Mouse (Mus musculus) kidney, embryonic 15.5 days (tissue): ENCODE measurements around the gene Lgals3bp. TPM values are rescaled to one million over a fixed set of nuclear protein-coding genes. Genes with fewer than 3 reads are reported as not detected.
"Not testable (repeated sequence)": the region's sequence is repeated elsewhere in the genome, so short reads cannot be mapped to it uniquely, and the experiment has no call there.

Experiments used
- ATAC-seq: fragments of 200-750 bp; cut with Nextera tagmentation; replicated peaks from 2 replicates; pipeline ENCODE4 v1.8.0; 2017; ENCODE audit warnings: moderate TSS enrichment; ENCODE audit not compliant: low FRiP score
- H3K27ac ChIP-seq: fragments of 300-500 bp; sonication (generic); 2 replicates; pipeline ENCODE4 v1.5.1; 2015; ENCODE audit warnings: mild to moderate bottlenecking, inconsistent platforms
- H3K27me3 ChIP-seq: fragments of 300-500 bp; sonication (generic); 2 replicates; pipeline ENCODE4 v1.6.1; 2015; ENCODE audit warnings: inconsistent platforms
- H3K36me3 ChIP-seq: fragments of 300-500 bp; sonication (generic); 2 replicates; pipeline ENCODE4 v1.6.1; 2015; ENCODE audit warnings: inconsistent platforms
- H3K4me1 ChIP-seq: fragments of 300-500 bp; sonication (generic); 2 replicates; pipeline ENCODE4 v1.6.1; 2015; ENCODE audit warnings: inconsistent platforms
- H3K4me2 ChIP-seq: fragments of 300-500 bp; sonication (generic); 2 replicates; pipeline ENCODE4 v1.6.1; 2015; ENCODE audit warnings: moderate library complexity, mild to moderate bottlenecking, inconsistent platforms
- H3K4me3 ChIP-seq: fragments of 300-500 bp; sonication (generic); replicated peaks from 2 replicates; pipeline ENCODE4 v1.5.1; 2015; ENCODE audit warnings: mild to moderate bottlenecking, inconsistent platforms
- H3K9ac ChIP-seq: fragments of 300-500 bp; sonication (generic); 2 replicates; pipeline ENCODE4 v1.6.1; 2015; ENCODE audit warnings: mild to moderate bottlenecking, inconsistent platforms
- H3K9me3 ChIP-seq: fragments of 300-500 bp; sonication (generic); replicated peaks from 2 replicates; pipeline ENCODE4 v1.6.1; 2016; ENCODE audit warnings: inconsistent platforms
- WGBS: fragments of 180-500 bp; shearing (Covaris S2); methylation state at CpG from one replicate; pipeline ENCODE4 v1.1.7; 2015; ENCODE audit warnings: mixed read lengths; 5-methylcytosine and 5-hydroxymethylcytosine counted together
- polyA plus RNA-seq: library from polyadenylated mRNA; unstranded; fragments of >200 nt; fragmentation: Nextera tagmentation; extraction: Ambion mirVana; gene quantifications from 2 replicates; pipeline ENCODE4 v1.2.1, GENCODE M21; 2015

The Lgals3bp gene
- polyA plus RNA-seq, 1 experiment from 2014 or later, result 18.2 TPM

DNA sequence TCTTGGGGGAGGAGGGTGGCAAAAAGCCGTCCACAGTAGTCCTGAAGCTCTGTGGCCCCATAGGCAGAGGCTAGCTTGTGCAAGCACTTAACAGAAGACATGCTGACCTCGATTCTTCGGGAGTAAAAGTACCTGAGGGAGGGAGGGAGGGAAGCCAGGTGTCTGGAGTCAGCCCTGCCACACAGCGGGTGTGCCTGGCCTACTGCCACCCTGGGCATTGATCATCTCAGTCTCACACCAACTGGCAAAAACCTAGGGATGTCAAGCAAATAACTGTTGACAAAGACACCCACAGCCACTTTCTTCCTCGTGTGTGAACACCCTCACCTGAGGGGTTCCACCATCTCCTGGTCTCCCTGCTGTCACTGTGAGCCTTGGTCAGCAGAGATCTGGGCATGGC, 7.9 kb downstream of the Lgals3bp start:
- Histone ChIP-seq H3K27ac (no peak overlapping the region), H3K27me3 (no peaks in the 10 kb centered on the region), H3K9ac (no peak overlapping the region), H3K9me3 (no peaks in the 10 kb centered on the region), H3K4me1 (peaks cover 6% of the 10 kb centered on the region; the same call in 1 of the 2 replicates), H3K4me2 (no peak overlapping the region), H3K36me3 (0 out of 2 replicates have a peak, but pooled peaks cover 7% of the 10 kb centered on the region), H3K4me3 (no peak overlapping the region)
- ATAC-seq, result no peak
- WGBS, result 68% methylated on average over 5 of the region's 5 CpGs

DNA sequence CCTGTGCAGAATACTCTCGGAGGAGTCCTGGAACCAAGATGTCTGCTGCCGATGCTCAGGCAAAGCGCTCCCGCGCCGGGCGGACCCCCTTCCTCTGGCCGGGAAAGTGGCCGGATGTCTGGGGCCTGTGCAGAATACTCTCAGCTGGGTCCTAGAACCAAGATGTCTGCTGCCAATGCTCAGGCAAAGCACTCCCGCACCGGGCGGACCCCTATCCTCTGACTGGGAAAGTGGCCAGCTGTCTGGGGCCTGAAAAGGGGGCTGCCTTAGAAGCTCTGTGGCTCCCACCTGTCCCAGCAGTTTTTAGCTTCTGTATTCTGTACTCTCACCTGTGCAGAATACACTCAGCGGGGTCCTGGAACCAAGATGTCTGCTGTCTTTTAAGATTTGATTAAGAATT, 14.1 kb downstream of the Lgals3bp start:
- ATAC-seq, H3K36me3 ChIP-seq, H3K9ac ChIP-seq, H3K4me2 ChIP-seq, H3K4me1 ChIP-seq, H3K27me3 ChIP-seq, H3K9me3 ChIP-seq, H3K4me3 ChIP-seq, H3K27ac ChIP-seq: not testable (repeated sequence)
- 91% methylated on average over 13 of the region's 13 CpGs for WGBS

DNA sequence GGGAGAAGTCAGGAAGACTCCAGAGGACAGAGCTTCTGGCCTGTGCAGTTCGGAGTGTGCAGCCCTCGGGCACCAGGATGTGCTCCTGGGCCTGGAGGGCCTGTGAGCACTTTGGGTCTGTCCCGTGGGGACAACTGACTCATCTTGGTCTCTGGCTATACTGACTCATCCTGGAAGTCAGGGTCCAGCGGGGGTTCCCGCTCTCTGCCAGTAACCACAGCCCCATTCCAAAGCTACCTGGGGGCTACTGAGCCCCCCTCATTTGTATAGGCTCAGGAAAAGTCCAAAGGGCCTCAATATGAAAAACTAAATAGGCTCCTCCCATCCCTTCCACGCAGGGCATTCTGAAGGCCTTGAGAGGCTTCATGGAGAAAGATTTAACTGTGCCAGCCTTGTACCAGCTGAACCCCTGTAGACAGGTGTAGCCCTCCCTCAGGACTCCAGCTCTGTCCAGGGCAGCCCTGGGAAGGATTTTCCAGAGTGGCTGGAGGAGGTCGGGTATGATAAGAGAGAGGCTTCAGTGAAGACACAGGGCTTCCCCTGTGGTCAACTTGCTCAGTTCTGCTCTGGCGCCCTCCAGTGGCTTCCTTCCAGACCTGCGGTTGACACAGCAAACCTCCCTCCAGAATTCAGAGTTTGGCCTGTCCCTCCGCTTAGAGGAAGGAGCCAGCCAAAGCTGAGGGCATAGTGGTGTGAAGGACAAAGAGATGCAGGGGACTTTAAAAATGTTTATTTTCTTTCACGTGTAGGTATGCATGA, 22.5 kb downstream of the Lgals3bp start:
- Histone ChIP-seq H3K4me2 (no peak overlapping the region), H3K27me3 (no peaks in the 10 kb centered on the region), H3K4me3 (no peak overlapping the region), H3K27ac (no peak overlapping the region), H3K36me3 (no peaks in the 10 kb centered on the region), H3K4me1 (peaks cover 12% of the 10 kb centered on the region), H3K9me3 (no peaks in the 10 kb centered on the region), H3K9ac (no peak overlapping the region)
- ATAC-seq, result peak; percentile 33; the same call in 1 of the 2 replicates
- WGBS, result 44% methylated on average over 11 of the region's 11 CpGs

DNA sequence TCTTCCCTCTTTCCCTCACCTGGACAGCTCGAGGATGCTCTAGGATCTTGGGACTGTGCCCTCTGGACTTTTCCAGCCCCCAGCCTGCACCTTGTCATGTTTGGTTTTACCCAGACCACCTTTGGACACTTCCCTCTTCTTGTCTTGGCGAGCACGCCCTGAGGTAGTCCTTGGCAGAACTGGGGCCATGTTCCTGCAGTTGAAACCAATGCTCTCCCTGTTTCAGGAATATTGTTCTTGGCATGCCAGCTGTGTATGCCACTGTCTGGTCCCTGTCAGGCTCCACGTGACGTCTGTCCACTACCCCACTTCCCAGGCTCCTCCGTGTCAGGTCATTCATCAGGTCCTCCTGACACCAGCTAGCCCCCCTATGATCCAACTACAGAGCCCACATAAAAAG, 23.2 kb downstream of the Lgals3bp start:
- Histone ChIP-seq H3K4me1 (peaks cover 18% of the 10 kb centered on the region), H3K27me3 (no peaks in the 10 kb centered on the region), H3K9ac (no peak overlapping the region), H3K4me2 (no peak overlapping the region), H3K27ac (no peak overlapping the region), H3K9me3 (no peaks in the 10 kb centered on the region), H3K4me3 (no peak overlapping the region), H3K36me3 (no peaks in the 10 kb centered on the region)
- no peak for ATAC-seq
- 79% methylated on average over 6 of the region's 6 CpGs for WGBS

DNA sequence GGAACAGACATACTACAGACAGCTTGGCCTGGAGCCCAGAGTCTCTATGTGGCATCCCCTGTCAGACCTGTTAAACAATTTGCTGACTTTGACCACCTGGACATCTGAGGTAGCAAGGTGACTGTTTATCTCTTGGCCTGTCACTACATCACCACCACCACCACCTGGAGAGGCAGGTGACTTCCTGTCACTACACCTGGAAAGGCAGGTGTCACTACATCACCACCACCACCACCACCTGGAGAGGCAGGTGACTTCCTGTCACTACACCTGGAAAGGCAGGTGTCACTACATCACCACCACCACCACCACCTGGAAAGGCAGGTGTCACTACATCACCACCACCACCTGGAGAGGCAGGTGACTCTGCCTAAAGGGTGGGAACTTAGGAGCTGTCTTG, 25.6 kb downstream of the Lgals3bp start:
- H3K9me3 ChIP-seq, H3K27ac ChIP-seq, H3K9ac ChIP-seq, H3K27me3 ChIP-seq, H3K36me3 ChIP-seq, ATAC-seq, H3K4me2 ChIP-seq, H3K4me3 ChIP-seq: not testable (repeated sequence)
- peaks cover 18% of the 10 kb centered on the region for H3K4me1 ChIP-seq

DNA sequence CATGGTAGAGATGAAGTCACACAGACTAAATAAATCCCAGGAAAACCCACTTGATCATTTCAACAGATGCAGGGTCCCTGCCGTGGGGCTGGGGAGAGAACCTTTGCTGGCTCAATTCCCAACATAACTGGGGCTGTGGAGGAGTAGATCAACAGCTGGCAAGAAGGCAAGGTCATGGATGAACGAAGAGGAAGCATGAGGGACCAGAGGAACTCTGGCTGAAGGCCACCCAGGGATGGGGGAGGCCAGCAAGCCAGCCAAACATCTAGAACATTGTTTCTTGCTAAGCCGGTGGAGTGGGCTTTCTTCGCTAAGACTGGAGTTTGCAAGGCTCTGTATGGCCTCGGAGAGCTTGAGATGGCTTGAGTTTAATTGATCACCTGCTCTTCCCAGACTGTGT, 26.0 kb downstream of the Lgals3bp start:
- WGBS, result 43% methylated on average over 5 of the region's 5 CpGs
- Histone ChIP-seq H3K4me1 (peaks cover 18% of the 10 kb centered on the region), H3K36me3 (no peaks in the 10 kb centered on the region), H3K9me3 (no peaks in the 10 kb centered on the region), H3K27ac (no peak overlapping the region), H3K9ac (no peak overlapping the region), H3K27me3 (no peaks in the 10 kb centered on the region), H3K4me2 (no peak overlapping the region), H3K4me3 (no peak overlapping the region)
- ATAC-seq, result no peak

DNA sequence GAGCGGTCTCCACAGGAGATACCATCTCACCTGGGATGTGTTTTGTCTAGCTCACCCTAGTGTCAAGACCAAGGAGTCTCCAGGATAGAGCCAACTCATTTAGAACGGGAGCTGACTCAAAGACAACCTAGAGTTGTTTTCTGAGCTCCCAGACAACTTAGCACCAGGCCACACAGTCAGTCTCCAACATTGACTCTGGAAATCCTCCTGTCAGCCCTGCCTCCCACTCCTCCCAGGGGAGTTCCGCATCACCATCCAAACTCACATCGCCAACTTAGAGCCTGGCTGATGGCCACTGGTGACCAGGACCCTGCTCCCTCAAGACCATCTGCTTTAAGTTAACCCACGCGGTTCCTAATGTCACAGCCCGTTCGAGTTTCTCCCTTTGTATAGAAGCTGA, 26.4 kb downstream of the Lgals3bp start:
- no peaks in the 10 kb centered on the region for H3K9me3 ChIP-seq
- 75% methylated on average over 8 of the region's 8 CpGs for WGBS
- H3K4me2 ChIP-seq, result no peak overlapping the region
- H3K27ac ChIP-seq, result no peak overlapping the region
- no peak overlapping the region for H3K9ac ChIP-seq
- H3K4me1 ChIP-seq, result peaks cover 18% of the 10 kb centered on the region
- no peak for ATAC-seq
- no peak overlapping the region for H3K4me3 ChIP-seq
- H3K27me3 ChIP-seq, result no peaks in the 10 kb centered on the region
- no peaks in the 10 kb centered on the region for H3K36me3 ChIP-seq

DNA sequence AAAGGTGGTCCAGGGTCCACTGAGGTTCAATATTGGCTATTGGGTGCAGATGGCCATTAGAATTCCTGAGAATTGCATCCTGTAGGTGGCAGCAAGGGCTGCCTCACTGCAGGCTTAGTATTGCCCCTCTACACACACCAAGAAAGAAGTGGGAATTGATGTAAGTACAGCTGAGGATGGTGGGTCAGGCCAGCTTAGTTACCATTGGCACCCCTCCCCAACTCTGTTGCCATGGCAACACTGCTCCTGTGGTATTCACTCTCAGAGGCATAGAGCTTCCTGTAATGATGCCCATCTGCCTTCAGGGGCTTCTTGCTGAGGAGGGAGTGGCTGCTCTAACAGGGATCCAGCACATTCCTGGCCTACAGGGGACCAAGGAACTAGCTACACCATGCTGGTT, 26.9 kb downstream of the Lgals3bp start:
- Histone ChIP-seq H3K9me3 (no peaks in the 10 kb centered on the region), H3K27ac (no peak overlapping the region), H3K36me3 (no peaks in the 10 kb centered on the region), H3K9ac (no peak overlapping the region), H3K4me1 (peaks cover 18% of the 10 kb centered on the region), H3K4me3 (no peak overlapping the region), H3K27me3 (no peaks in the 10 kb centered on the region), H3K4me2 (no peak overlapping the region)
- 0 out of 2 replicates have a peak, but pooled peaks have one; percentile 12 for ATAC-seq

DNA sequence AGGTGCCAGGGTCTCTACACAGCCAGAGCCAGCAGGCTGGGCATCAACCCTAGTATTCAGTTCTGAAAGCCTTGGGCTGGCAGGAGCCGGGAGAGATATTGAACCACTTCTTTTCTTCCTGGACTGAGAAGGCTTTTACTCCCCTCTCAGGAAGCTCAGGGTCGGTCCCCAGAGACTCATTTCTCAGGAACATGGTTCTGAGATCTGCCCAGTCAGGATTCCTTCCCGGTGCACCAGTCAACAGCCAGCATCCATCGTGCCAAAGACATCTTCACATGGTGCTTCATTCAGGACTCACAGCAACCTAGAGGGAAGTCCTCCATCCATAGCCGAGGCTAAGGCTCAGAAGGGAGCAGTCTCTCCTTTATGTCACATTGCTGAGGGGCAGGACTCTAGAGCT, 27.4 kb downstream of the Lgals3bp start:
- ATAC-seq, result no peak
- H3K36me3 ChIP-seq, result no peaks in the 10 kb centered on the region
- H3K9me3 ChIP-seq, result no peaks in the 10 kb centered on the region
- 67% methylated on average over 5 of the region's 5 CpGs for WGBS
- H3K27ac ChIP-seq, result no peak overlapping the region
- H3K9ac ChIP-seq, result no peak overlapping the region
- H3K4me3 ChIP-seq, result no peak overlapping the region
- H3K4me2 ChIP-seq, result no peak overlapping the region
- peaks cover 17% of the 10 kb centered on the region for H3K4me1 ChIP-seq
- no peaks in the 10 kb centered on the region for H3K27me3 ChIP-seq

DNA sequence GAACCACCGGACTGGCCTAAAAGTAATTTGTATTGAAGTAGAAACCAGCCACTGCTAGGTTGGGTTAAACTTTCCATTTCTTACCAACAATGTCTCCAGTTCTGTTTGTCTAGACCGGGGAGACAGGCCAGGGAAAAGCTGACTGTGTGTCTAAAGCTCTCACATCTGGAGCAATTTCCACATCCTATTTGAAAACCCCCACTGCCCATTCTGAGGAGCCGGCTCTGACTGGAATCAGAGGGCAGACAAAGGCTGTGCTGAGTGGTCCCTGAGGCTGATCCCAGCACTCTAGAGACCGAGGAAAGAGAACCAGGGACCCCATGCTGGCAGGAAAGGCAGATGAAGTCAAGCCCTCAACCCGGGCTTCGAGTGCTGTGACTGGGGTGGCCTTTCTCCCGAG, 29.3 kb downstream of the Lgals3bp start:
- Histone ChIP-seq H3K4me2 (no peak overlapping the region), H3K4me3 (no peak overlapping the region), H3K36me3 (no peaks in the 10 kb centered on the region), H3K4me1 (peaks cover 14% of the 10 kb centered on the region), H3K27me3 (no peaks in the 10 kb centered on the region), H3K9me3 (no peaks in the 10 kb centered on the region), H3K27ac (no peak overlapping the region), H3K9ac (no peak overlapping the region)
- WGBS, result 67% methylated on average over 7 of the region's 7 CpGs
- ATAC-seq, result no peak

DNA sequence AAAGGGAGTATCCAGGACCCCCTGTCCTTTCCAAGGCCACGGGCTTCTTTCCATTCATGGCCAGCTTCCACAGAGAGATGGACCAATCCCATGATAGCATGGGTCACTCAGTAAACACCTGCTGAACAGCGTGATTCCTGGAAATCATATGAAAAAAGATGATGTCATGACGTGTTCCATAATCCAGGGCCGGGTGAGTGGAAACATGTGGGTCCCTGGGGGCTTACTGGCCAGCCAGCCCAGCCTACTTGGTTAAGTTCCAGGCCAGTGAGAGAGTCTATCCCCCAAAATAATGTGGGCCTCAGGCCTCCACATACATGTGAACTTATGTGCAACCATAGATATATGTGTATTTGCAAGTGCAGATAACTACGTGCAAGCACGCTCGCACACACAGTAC, 30.0 kb downstream of the Lgals3bp start:
- no peak overlapping the region for H3K9ac ChIP-seq
- H3K9me3 ChIP-seq, result no peaks in the 10 kb centered on the region
- H3K27ac ChIP-seq, result no peak overlapping the region
- no peak overlapping the region for H3K4me2 ChIP-seq
- no peak for ATAC-seq
- WGBS, result 85% methylated on average over 7 of the region's 7 CpGs
- no peaks in the 10 kb centered on the region for H3K36me3 ChIP-seq
- H3K4me3 ChIP-seq, result no peak overlapping the region
- H3K4me1 ChIP-seq, result peaks cover 14% of the 10 kb centered on the region
- H3K27me3 ChIP-seq, result no peaks in the 10 kb centered on the region

DNA sequence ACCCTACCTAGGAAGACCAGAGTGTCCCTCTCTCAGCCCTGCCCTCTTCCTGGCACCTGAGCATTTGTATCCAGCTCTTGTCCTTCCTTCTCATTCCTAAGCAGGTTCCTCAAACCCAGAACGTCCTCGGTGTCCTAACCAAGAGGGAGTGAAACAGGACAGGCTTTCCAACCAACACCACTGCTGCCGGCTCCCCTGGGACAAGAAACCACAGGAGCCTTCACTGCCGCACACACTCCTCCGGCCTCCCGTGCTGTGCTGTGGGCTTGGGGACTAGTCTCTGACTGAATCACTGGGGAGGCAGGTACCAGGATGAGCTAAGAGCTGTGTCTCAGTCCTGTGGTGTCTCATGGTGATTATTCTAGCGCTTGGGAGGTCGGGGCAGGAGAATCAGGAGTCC, 32.2 kb downstream of the Lgals3bp start:
- H3K4me1 ChIP-seq, result peaks cover 18% of the 10 kb centered on the region
- 74% methylated on average over 8 of the region's 8 CpGs for WGBS
- no peak overlapping the region for H3K27ac ChIP-seq
- no peaks in the 10 kb centered on the region for H3K27me3 ChIP-seq
- H3K4me2 ChIP-seq, result no peak overlapping the region
- no peaks in the 10 kb centered on the region for H3K9me3 ChIP-seq
- ATAC-seq, result no peak
- no peaks in the 10 kb centered on the region for H3K36me3 ChIP-seq
- H3K4me3 ChIP-seq, result no peak overlapping the region
- H3K9ac ChIP-seq, result no peak overlapping the region

DNA sequence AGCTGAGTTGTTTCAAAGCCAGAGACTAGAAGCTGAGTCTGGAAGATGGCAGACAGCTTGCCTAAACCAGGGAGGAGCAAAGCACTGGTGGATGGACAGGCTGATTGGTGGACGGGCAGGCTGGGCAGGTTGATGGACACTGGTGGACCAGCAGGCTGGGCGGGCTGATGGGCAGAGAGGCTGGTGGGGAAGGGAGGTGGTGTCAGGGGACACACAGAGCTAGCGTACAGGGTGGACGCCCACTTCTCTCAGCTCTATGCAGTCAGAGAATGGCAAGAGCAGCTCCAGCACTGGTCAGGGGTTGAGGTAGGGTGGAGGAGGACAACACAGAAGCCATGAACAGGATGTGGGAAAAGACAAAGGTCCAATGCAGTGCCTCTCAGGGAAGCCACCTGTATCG, 32.6 kb downstream of the Lgals3bp start:
- 87% methylated on average over 5 of the region's 5 CpGs for WGBS
- H3K4me1 ChIP-seq, result peaks cover 20% of the 10 kb centered on the region
- no peaks in the 10 kb centered on the region for H3K27me3 ChIP-seq
- no peak overlapping the region for H3K27ac ChIP-seq
- H3K9ac ChIP-seq, result no peak overlapping the region
- no peak overlapping the region for H3K4me3 ChIP-seq
- no peak overlapping the region for H3K4me2 ChIP-seq
- H3K9me3 ChIP-seq, result no peaks in the 10 kb centered on the region
- H3K36me3 ChIP-seq, result no peaks in the 10 kb centered on the region
- ATAC-seq, result no peak
